Mouse (Mus musculus): ENCODE data around the gene Pstk. TPM values are rescaled to one million over a fixed set of nuclear protein-coding genes. Genes with fewer than 3 reads are reported as not detected.
"Not testable (repeated sequence)": the region's sequence is repeated elsewhere in the genome, so short reads cannot be mapped to it uniquely, and the experiment has no call there.

Pstk gene
- total RNA-seq, 2 experiments from 2014 or later = 42.2 to 51.4 TPM

DNA sequence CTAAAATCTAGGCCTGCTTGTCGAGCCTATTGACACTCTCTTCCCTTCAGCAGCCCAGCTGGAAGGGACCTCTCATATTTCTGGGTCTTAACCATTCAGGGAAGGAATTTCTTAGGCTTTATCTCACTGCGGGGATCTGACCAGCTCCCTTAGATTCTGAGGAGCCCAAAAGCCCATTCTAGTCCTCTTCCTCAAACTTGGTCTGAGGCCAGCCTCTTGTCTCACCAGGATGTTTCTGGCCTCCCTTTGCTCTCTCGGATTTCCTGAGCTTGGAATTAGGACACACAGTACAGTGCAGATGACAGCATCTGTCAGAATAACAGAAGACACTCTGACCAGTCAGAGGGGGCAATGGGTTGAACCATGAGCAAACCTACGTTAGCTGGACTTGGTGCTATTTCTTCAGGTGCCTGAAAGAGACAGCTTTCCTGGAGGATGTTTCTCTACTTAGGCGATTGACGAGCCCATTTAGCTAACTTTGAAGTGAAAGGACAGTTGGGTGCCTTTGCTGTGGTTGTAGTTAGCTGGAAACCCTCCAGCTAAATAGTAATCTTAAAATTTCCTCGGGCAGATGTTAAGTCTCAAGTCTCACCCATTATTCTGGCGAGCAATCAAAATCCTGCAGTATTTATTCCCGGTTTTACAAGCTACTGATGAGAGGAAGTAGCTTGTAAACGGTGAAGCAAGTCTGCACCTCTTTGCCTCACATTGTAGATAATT is 40.4 kb downstream of the Pstk start:
- no peak for DNase-seq (ENCODE audit: low spot score in 2 of 2)

DNA sequence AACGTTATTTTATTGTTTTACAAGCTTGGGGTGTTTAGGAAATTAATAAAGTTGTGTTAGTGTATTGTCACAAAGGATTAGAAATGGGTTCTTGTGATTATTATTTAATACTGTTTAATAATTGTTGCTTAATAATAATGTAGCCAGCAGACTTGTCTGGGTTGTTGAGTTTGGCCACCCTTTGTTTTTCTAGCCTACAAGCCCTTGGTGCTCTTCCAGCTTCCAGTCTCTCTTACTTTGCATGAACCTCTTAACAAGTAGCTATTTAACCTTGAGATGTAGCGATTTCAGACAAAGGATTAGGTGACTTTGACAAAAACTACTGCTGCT is 41.0 kb downstream of the Pstk start:
- DNase-seq (ENCODE audit: low spot score in 2 of 2) = no peak

DNA sequence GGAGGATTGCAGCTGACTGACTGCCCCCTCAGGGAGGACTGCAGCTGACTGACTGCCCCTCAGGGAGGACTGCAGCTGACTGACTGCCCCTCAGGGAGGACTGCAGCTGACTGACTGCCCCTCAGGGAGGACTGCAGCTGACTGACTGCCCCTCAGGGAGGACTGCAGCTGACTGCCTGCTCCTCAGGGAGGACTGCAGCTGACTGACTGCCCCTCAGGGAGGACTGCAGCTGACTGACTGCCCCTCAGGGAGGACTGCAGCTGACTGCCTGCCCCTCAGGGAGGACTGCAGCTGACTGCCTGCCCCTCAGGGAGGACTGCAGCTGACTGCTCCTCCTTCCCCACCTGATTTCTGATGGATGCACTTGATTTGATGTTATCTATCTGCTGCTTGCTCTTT is 45.8 kb downstream of the Pstk start:
- DNase-seq (ENCODE audit: low spot score in 2 of 2) = not testable (repeated sequence)

DNA sequence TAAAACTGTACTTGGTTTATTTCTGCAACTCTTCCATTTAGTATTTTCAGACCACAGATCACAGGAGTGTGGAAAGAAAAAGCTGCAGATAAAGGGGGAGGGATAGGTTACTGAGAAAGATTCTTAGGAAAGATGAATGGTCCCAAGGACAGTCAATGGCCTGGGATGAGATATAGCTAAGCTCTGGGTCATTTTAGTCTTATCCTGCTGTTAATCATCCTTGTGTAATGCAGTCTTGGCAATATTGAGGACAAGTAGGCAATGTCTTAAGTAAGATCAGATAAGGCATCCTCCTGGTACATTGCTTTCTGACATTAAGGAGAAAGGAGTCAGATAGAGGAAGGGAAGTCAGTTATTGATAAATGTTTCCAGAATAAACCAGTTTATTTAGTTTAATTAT is 46.7 kb downstream of the Pstk start:
- no peak for DNase-seq (ENCODE audit: low spot score in 2 of 2)

DNA sequence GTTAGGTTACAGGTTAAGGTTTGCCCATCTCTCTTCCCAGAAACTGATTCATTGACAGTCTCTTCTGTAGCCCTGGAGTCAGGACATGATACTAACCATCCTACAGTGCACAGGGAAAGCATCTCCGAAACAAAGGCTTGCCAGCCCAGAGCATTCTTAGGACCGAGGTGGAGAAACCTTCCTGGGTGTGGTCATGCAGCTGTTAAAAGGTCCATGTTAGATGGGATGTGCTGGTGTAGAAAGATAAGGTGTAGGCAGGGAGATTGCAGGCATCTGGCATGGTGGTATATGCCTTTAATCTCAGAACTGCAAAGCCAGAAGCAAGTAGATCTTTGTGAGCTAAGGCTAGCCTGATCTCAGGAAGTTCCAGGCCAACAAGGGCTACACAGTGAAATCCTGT is 54.0 kb downstream of the Pstk start:
- DNase-seq (ENCODE audit: low spot score in 2 of 2) = no peak

DNA sequence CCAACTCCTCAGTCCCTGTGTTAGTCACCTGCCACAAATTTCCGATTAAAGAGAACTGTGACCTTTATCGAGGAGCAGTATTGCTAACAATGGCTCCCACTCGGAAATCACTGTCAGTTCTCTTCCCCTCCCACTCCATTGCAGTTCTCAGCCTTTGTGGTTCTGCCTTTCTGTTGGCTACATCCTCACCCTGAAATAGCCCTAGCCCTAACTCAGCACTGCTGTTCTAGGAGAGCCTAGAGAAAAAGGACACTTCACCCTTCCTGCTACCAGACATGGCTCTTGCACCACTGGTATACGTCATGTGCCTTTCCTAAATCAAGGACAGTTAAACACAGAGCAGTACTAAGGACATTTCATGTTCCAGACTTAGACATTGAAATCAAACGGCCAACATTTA is 56.4 kb downstream of the Pstk start:
- DNase-seq (ENCODE audit: low spot score in 2 of 2) = no peak

DNA sequence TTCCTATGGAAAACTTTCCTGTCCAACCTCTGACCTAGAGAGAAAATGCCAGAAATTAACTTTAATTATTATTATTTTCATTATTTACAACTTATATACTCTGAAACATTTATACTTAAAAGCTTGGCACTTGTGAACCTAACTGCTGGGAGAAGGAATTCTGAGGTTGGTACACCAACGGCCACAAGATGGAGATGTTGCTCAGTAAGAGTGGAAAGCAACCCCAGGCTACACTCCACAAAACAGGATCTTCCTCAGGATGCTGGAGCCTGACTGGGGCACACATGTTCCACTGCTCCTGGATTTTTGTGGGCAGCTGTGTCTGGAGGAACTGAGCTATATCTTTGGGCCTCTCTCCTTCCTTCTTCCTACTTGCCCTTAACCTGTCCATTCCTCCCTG is 61.3 kb downstream of the Pstk start:
- DNase-seq (ENCODE audit: low spot score in 2 of 2) = peak in 1 of 2 experiments; percentile 31

DNA sequence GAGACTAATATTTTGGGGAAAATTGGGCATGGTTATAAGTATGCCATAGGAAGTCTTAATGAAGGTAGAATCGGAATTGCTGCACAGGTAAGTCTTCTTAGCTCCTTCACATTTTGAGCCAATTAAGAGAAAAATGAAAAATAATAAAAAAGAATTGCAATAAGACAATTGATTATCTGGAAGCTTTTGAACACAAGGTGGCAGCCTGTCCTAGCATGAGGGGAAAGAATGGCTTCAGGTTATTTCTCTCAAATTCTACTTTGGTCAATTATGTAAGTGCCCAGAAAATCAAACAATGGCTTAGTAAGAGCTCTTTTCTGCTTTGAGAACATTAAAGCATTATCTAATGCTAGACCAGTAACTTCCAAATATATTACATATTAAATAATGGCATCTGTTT is 63.3 kb downstream of the Pstk start:
- peak in 1 of 2 experiments; percentile 16 for DNase-seq (ENCODE audit: low spot score in 2 of 2)

DNA sequence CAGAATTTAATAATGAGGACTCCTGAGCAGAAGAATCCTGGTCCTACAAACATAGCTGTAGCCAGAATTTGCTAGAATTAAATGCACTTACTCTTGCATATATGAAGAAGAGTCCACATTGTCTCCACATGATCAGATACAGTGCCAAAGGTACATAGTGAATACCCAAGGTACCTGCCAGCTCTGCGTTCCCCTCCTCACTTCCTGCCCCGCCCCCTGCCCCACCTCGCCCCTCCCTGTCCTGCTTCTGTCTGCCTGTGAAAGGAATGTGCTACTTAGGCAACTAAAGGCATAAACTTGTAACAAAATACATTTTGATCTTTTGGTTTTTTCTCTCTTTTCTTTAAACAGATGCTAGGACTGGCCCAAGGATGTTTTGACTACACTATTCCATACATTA is 66.1 kb downstream of the Pstk start:
- DNase-seq (ENCODE audit: low spot score in 2 of 2) = no peak

Other genes with a start within 250 kb of the Pstk start
- gene 4933402N03Rik, start 224.8 kb upstream of the Pstk start, total RNA-seq (2021) = not detected
- gene 5430419D17Rik, start 196.7 kb upstream of the Pstk start, total RNA-seq (2021) = not detected
- under 1 TPM; 0.17 to 0.28 TPM for gene Cuzd1, start 48.8 kb upstream of the Pstk start, total RNA-seq (2021)
- gene Fam24b, start 41.6 kb upstream of the Pstk start, total RNA-seq (2021) = not detected
- not detected for gene Fam24a, start 37.3 kb upstream of the Pstk start, total RNA-seq (2021)
- 10 to 100 TPM; 30.5 to 31.0 TPM for gene 2310057M21Rik, start 8.4 kb upstream of the Pstk start, total RNA-seq (2021)
- gene Ikzf5, start 39.4 kb downstream of the Pstk start, total RNA-seq (2021) = 10 to 100 TPM; 43.8 to 51.4 TPM
- gene Acadsb, start 39.5 kb downstream of the Pstk start, total RNA-seq (2021) = 10 to 100 TPM; 68.2 to 70.0 TPM
- gene Hmx3, start 171.7 kb downstream of the Pstk start, total RNA-seq (2021) = not detected
- not detected for gene Hmx2, start 177.6 kb downstream of the Pstk start, total RNA-seq (2021)
- gene Bub3, start 189.1 kb downstream of the Pstk start, total RNA-seq (2021) = 10 to 100 TPM; 52.9 to 56.1 TPM

Data from layer of hippocampus, postnatal 14 days (tissue).